Mouse (Mus musculus): ENCODE results near the gene Tef. TPM values are rescaled to one million over a fixed set of nuclear protein-coding genes. Genes with fewer than 3 reads are reported as not detected.
A peak's percentile ranks its signal among the peaks of the same experiment; 100 is the strongest.

Tef gene
- polyA plus RNA-seq, 1 experiment from 2014 or later, result 25.7 TPM

DNA sequence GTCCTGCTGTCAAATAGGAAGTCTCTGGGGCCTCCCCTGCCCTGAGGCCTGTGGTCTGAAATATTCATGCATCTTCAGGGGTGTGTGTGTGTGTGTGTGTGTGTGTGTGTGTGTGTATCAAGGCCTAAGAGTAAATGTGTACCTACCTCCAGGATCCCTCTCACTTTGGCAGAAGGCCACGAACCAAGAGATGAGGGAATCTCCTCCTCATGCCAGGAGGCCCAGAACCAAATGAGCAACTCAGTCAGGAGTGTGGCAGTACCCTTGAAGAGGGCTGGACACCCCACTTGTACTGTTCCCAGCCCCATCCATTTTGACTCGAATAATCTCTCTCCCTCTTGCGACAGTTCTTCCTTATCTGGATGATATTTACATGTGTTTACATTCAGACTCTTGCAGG, 30.0 kb downstream of the Tef start:
- no peak for ATAC-seq (ENCODE audit: low FRiP score, low TSS enrichment)
- Histone ChIP-seq H3K9me3 (ENCODE audit: low read length) (no peaks in the 10 kb centered on the region), H3K4me3 (ENCODE audit: low read length) (no peak overlapping the region), H3K9ac (replicated peaks; ENCODE audit: low read length) (no peak overlapping the region), H3K27me3 (ENCODE audit: insufficient read depth, low read length) (no peaks in the 10 kb centered on the region), H3K4me2 (replicated peaks; ENCODE audit: low read depth, low read length) (no peak overlapping the region), H3K4me1 (ENCODE audit: insufficient read depth, low read length) (peaks cover 9% of the 10 kb centered on the region), H3K36me3 (ENCODE audit: insufficient read depth, low read length) (no peaks in the 10 kb centered on the region), H3K27ac (ENCODE audit: low read length) (no peak overlapping the region)
- whole genome bisulfite sequencing, result 85% methylated on average over 3 of the region's 3 CpGs

GRCm38 (mm10) chr15:81833481-81833880, 31.3 kb downstream of the Tef start:
- no peak for ATAC-seq (ENCODE audit: low FRiP score, low TSS enrichment)
- Histone ChIP-seq H3K4me2 (replicated peaks; ENCODE audit: low read depth, low read length) (no peak overlapping the region), H3K9ac (replicated peaks; ENCODE audit: low read length) (no peak overlapping the region), H3K4me1 (ENCODE audit: insufficient read depth, low read length) (peaks cover 9% of the 10 kb centered on the region), H3K27ac (ENCODE audit: low read length) (no peak overlapping the region), H3K36me3 (ENCODE audit: insufficient read depth, low read length) (no peaks in the 10 kb centered on the region), H3K27me3 (ENCODE audit: insufficient read depth, low read length) (no peaks in the 10 kb centered on the region), H3K9me3 (ENCODE audit: low read length) (no peaks in the 10 kb centered on the region), H3K4me3 (ENCODE audit: low read length) (no peak overlapping the region)
- 83% methylated on average over 4 of the region's 4 CpGs for WGBS

DNA sequence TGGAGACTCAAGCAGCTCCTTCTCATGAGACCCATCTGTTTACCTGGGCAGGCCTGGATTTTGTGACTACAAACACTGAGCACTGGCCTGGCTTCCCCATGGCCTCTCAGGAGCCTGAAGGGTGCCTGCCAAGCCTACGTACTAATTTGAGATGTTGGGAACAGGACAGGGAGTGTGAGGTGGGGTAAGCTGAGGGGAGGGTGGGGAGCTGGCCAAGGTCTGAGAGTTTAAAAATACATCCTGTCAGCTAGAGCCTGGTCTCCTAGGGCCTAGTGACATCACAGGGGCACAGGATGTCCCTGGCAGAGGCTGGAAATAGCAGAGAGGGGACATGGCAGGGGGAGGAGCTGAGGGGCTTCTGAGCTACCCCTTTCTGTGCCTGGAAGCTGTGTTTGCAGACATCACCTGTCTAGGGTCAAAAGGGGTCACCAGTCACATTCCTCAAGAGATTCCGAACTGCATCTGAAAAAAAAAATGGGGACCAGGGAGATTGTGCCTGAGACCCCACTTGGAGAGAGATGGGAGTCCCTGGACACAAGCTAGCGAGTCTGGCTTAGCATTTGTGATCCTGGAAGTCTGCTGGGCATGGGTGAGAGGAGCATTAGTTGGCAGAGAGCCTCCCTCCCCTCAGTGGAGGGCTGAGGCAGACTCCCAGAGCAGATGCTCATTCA, 32.1 kb downstream of the Tef start:
- peaks cover 16% of the 10 kb centered on the region for H3K4me1 ChIP-seq (ENCODE audit: insufficient read depth, low read length)
- H3K27me3 ChIP-seq (ENCODE audit: insufficient read depth, low read length), result no peaks in the 10 kb centered on the region
- no peaks in the 10 kb centered on the region for H3K9me3 ChIP-seq (ENCODE audit: low read length)
- no peak for ATAC-seq (ENCODE audit: low FRiP score, low TSS enrichment)
- H3K27ac ChIP-seq (ENCODE audit: low read length), result no peak overlapping the region
- H3K36me3 ChIP-seq (ENCODE audit: insufficient read depth, low read length), result no peaks in the 10 kb centered on the region
- H3K4me3 ChIP-seq (ENCODE audit: low read length), result no peak overlapping the region
- H3K4me2 ChIP-seq (replicated peaks; ENCODE audit: low read depth, low read length), result no peak overlapping the region
- H3K9ac ChIP-seq (replicated peaks; ENCODE audit: low read length), result no peak overlapping the region
- WGBS, result 74% methylated on average over 3 of the region's 3 CpGs

DNA sequence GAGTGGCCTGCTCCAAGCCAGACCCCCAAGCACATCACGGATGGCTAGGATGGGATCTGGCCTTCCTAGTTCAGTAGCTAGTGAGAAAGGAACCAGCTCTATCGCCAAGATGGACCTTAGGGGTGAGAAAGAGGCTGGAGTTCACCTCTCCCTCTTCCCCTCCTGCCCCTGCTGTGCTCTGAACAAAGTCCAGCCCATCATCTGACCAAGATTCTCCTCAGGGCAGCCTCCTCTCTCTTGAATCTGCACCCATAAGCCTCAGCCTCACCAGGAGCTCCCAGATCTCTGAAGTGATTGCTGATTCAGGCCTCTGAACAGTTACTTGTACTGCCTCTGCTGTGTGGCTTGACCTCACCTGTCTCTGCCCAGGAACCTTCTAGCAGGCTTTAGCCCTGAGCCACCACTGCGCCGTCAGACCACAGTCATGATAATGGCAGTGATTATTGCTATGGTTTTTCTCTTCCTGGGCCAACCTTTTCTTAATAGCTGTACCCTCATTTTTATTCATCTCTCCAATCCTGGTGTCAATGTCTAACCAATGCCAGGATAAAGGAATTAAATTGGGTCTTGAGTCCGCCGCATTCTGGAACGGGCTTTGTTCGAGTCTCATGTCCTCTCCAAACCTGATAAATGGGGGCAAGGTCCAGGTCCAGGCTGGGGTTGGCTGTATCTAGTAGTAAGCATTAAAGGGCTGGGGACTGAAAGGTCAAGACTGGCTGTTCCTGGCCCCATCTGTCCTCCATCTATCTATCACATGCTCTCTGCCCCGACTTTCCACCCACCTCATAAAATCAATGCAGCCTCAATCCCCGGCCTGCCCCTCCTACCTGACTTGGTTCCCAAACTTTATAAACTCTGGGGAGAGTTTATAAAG, 33.0 kb downstream of the Tef start:
- Histone ChIP-seq H3K4me3 (ENCODE audit: low read length) (no peak overlapping the region), H3K9me3 (ENCODE audit: low read length) (no peaks in the 10 kb centered on the region), H3K27me3 (ENCODE audit: insufficient read depth, low read length) (no peaks in the 10 kb centered on the region), H3K4me2 (replicated peaks; ENCODE audit: low read depth, low read length) (no peak overlapping the region), H3K9ac (replicated peaks; ENCODE audit: low read length) (peak overlapping the region; percentile 63; the same call in 1 of the 2 replicates), H3K36me3 (ENCODE audit: insufficient read depth, low read length) (no peaks in the 10 kb centered on the region), H3K4me1 (ENCODE audit: insufficient read depth, low read length) (peaks cover 16% of the 10 kb centered on the region), H3K27ac (ENCODE audit: low read length) (no peak overlapping the region)
- WGBS, result 63% methylated on average over 10 of the region's 10 CpGs
- ATAC-seq (ENCODE audit: low FRiP score, low TSS enrichment), result no peak

DNA sequence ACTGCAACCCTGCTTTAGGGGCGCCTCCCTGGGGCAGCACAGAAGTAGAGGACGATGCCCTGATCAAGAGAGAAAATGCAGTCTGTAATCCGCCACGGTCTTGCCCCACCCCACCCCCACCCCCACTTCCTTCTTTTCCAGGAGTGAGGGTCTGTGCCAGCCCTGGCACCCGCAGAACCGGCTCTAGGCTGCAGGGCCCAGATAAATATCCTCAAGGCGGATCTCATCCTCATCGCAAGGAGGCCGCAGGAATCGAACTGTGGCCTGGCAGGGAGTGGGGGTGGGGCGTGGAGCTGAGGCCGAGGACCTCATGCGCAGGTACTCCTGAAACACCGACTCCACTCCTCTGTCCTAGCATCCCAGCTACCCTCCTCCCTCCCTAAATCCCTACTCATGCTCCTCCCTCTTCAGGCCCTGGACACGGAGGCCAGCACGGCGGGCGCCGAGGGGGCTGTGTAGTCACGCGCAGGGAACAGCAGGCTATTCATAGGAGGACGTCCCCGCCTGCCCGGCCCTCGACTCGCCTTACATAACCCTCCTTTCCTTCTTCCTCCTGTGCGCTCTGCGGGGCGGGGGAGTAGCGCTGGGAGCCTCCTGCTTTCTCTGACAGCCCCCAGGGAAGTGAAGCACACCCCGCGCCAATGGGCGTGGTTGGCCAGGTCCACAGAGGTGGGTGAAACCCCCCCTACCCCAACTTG, 34.1 kb downstream of the Tef start:
- Histone ChIP-seq H3K36me3 (ENCODE audit: insufficient read depth, low read length) (no peaks in the 10 kb centered on the region), H3K9ac (replicated peaks; ENCODE audit: low read length) (peak overlapping the region; percentile 63), H3K27ac (ENCODE audit: low read length) (peak overlapping the region; percentile 40; the same call in 1 of the 2 replicates), H3K4me1 (ENCODE audit: insufficient read depth, low read length) (peaks cover 16% of the 10 kb centered on the region), H3K4me3 (ENCODE audit: low read length) (peak overlapping the region; percentile 44), H3K27me3 (ENCODE audit: insufficient read depth, low read length) (no peaks in the 10 kb centered on the region), H3K9me3 (ENCODE audit: low read length) (no peaks in the 10 kb centered on the region), H3K4me2 (replicated peaks; ENCODE audit: low read depth, low read length) (peak overlapping the region; percentile 63)
- peak; percentile 93 for ATAC-seq (ENCODE audit: low FRiP score, low TSS enrichment)
- WGBS, result under 1% methylated on average over 32 of the region's 33 CpGs

DNA sequence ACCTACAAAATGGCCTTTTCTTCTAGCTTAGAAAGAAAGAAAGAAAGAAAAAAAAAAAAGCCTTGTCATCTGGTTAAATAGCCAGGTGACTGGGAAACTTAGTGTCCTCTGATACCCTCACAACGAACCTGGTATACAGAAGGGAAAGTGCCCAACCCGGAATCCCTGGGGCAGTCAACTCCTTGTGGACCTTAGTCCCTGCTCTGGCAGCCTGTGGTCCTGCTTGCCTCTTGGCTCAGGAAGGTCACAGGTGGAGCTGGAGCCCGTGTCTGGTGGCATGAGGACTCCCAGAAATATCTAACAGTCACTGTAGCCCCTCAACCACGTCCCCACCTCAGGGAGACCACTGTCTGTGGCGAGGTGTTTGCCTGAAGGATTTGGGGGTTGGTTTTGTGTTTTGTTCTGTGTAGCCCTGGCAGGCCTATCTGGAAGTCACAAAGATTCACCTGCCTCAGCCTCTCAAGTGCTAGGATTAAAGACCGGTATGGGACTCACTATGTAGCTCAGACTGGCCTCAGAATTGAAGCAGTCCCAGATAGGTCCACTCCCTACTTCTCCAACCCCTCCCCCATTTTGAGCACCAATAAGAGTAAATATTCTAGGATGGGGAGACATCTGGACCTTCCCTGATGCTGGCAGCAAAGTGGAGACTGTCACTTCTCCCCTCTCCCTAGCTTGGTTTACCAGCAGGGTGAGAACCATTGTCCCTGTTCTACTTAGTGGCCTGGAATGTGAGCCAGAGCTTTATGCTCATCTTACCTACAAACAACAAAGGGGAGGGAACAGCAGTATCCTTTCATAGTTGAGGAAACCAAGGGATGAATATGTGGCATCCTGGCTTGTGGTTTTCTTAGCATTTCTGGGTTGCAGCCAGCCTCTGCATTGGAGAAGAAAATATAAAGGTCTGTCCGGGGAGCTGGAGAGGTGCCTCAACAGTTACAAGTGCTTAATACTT, 35.0 kb downstream of the Tef start:
- Histone ChIP-seq H3K4me1 (ENCODE audit: insufficient read depth, low read length) (peaks cover 13% of the 10 kb centered on the region), H3K36me3 (ENCODE audit: insufficient read depth, low read length) (no peaks in the 10 kb centered on the region), H3K27me3 (ENCODE audit: insufficient read depth, low read length) (no peaks in the 10 kb centered on the region), H3K9ac (replicated peaks; ENCODE audit: low read length) (peak overlapping the region; percentile 63; the same call in 1 of the 2 replicates), H3K4me3 (ENCODE audit: low read length) (no peak overlapping the region), H3K9me3 (ENCODE audit: low read length) (no peaks in the 10 kb centered on the region), H3K4me2 (replicated peaks; ENCODE audit: low read depth, low read length) (peak overlapping the region; percentile 63), H3K27ac (ENCODE audit: low read length) (no peak overlapping the region)
- no peak for ATAC-seq (ENCODE audit: low FRiP score, low TSS enrichment)
- WGBS, result 54% methylated on average over 7 of the region's 7 CpGs

GRCm38 (mm10) chr15:81838554-81839235, 36.5 kb downstream of the Tef start:
- no peak overlapping the region for H3K9ac ChIP-seq (replicated peaks; ENCODE audit: low read length)
- no peak overlapping the region for H3K4me2 ChIP-seq (replicated peaks; ENCODE audit: low read depth, low read length)
- H3K27ac ChIP-seq (ENCODE audit: low read length), result no peak overlapping the region
- H3K4me3 ChIP-seq (ENCODE audit: low read length), result no peak overlapping the region
- no peaks in the 10 kb centered on the region for H3K36me3 ChIP-seq (ENCODE audit: insufficient read depth, low read length)
- WGBS, result 71% methylated on average over 14 of the region's 14 CpGs
- H3K4me1 ChIP-seq (ENCODE audit: insufficient read depth, low read length), result peaks cover 13% of the 10 kb centered on the region
- H3K9me3 ChIP-seq (ENCODE audit: low read length), result no peaks in the 10 kb centered on the region
- no peaks in the 10 kb centered on the region for H3K27me3 ChIP-seq (ENCODE audit: insufficient read depth, low read length)
- no peak for ATAC-seq (ENCODE audit: low FRiP score, low TSS enrichment)

DNA sequence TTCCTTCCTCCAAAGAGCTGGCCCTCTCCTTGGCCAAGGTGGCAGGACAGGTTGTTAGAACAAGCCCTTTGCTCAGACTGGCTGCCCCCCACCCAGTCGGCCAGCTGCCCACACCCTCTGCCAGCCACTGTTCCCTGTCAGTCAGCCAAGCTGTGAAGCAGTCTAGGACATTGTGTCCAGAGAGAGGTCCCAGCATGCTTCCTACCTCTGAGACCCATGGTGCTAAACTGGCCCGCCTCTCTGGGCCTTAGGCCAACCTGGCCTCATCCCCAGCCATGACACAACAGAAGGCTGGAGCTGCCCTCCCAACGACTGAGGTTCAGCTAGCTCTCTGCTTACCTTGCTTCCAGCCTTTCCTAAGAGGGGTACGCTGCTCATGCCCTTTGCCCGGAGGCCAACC, 37.4 kb downstream of the Tef start:
- Histone ChIP-seq H3K4me1 (ENCODE audit: insufficient read depth, low read length) (peaks cover 13% of the 10 kb centered on the region), H3K9ac (replicated peaks; ENCODE audit: low read length) (no peak overlapping the region), H3K27me3 (ENCODE audit: insufficient read depth, low read length) (no peaks in the 10 kb centered on the region), H3K9me3 (ENCODE audit: low read length) (no peaks in the 10 kb centered on the region), H3K27ac (ENCODE audit: low read length) (no peak overlapping the region), H3K36me3 (ENCODE audit: insufficient read depth, low read length) (no peaks in the 10 kb centered on the region), H3K4me2 (replicated peaks; ENCODE audit: low read depth, low read length) (no peak overlapping the region), H3K4me3 (ENCODE audit: low read length) (no peak overlapping the region)
- WGBS, result 57% methylated on average over 5 of the region's 5 CpGs
- no peak for ATAC-seq (ENCODE audit: low FRiP score, low TSS enrichment)

DNA sequence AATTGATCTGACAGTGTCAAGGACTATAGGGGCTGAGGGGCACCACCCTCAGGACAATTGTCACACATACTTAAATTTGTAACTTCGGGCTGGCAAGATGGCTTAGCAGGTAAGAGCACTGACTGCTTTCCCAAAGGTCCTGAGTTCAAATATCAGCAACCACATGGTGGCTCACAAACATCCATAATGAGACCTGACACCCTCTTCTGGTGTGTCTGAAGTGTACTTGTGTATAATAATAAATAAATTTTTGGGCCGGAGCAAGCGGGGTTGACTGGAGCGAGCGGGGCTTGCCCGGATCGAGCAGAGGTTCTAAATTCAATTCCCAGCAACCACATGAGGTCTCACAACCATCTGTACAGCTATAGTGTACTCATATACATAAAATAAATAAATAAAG, 38.1 kb downstream of the Tef start:
- H3K36me3 ChIP-seq (ENCODE audit: insufficient read depth, low read length), result no peaks in the 10 kb centered on the region

More for the DNA sequence above, 38.1 kb downstream of the Tef start:
- 87% methylated on average over 7 of the region's 7 CpGs for WGBS
- Histone ChIP-seq H3K4me3 (ENCODE audit: low read length) (no peak overlapping the region), H3K27ac (ENCODE audit: low read length) (no peak overlapping the region), H3K9me3 (ENCODE audit: low read length) (no peaks in the 10 kb centered on the region), H3K4me1 (ENCODE audit: insufficient read depth, low read length) (peaks cover 17% of the 10 kb centered on the region), H3K4me2 (replicated peaks; ENCODE audit: low read depth, low read length) (no peak overlapping the region), H3K27me3 (ENCODE audit: insufficient read depth, low read length) (no peaks in the 10 kb centered on the region), H3K9ac (replicated peaks; ENCODE audit: low read length) (no peak overlapping the region)
- no peak for ATAC-seq (ENCODE audit: low FRiP score, low TSS enrichment)
